Mouse (Mus musculus): ENCODE results near the gene Oxnad1. TPM values are rescaled to one million over a fixed set of nuclear protein-coding genes. Genes with fewer than 3 reads are reported as not detected.
A peak's percentile ranks its signal among the peaks of the same experiment; 100 is the strongest.

Oxnad1 gene
- polyA plus RNA-seq, 1 experiment, result 49.0 TPM

DNA sequence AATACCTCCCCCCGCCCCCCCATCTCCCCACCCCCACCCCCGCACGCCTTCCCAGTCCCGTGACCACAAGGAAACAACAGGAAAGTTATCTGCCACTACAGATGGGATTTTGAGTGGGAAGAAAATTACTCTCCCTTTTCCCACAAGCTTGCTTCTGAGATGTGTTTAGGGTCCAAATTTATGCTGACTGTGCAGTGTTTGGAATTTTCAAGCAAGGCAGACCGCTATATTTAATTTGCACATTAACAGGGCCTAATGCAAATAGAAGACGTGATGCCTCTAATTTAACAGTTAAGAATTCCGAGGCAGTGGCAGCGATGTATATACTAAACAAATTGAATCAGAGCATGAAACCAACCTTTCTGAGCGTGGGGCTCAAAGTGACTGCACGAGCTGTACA lies 30.4 kb upstream of the Oxnad1 start:
- no peaks in the 10 kb centered on the region for H3K4me1 ChIP-seq (ENCODE audit: control insufficient read depth, insufficient read depth, low read length)
- TF ChIP-seq CTCF (conservative IDR thresholded peaks at IDR 0.05; ENCODE audit: insufficient read depth, insufficient read length, low read depth, low read length) (no peak), POLR2A (IDR thresholded peaks at IDR 0.05; ENCODE audit: low read depth, low read length) (no peak)
- DNase-seq, result no peak
- H3K27me3 ChIP-seq (replicated peaks; ENCODE audit: control insufficient read depth, insufficient read depth, low read length), result no peaks in the 10 kb centered on the region
- H3K36me3 ChIP-seq (ENCODE audit: control insufficient read depth, insufficient read depth, low read length), result no peaks in the 10 kb centered on the region
- no peak overlapping the region for H3K4me3 ChIP-seq (ENCODE audit: insufficient read depth, low read depth, low read length)
- no peak overlapping the region for H3K27ac ChIP-seq (ENCODE audit: insufficient read depth, low read depth, low read length)
- 63% methylated on average over 10 of the region's 10 CpGs for WGBS

DNA sequence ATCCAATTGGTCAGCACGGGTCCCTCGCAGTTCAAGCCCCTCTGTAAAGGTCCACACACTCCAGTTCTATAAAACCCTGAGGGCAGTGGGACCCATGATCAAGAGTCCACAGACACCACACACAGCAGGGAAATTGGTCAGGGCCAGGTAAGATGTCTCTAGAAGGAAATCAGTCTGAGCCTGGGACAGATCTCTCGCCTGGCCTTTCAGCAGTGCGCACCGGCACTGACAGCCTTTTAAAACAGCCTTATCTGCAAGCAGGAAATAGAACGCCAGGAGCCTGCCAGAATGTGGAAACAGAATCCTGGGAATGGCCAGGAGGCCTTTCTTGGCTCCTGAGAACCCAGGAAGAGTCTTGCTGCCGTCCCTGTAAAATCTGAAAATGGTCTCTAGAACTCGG lies 29.4 kb upstream of the Oxnad1 start:
- Histone ChIP-seq H3K27ac (ENCODE audit: insufficient read depth, low read depth, low read length) (no peak overlapping the region), H3K4me3 (ENCODE audit: insufficient read depth, low read depth, low read length) (no peak overlapping the region), H3K27me3 (replicated peaks; ENCODE audit: control insufficient read depth, insufficient read depth, low read length) (no peaks in the 10 kb centered on the region), H3K4me1 (ENCODE audit: control insufficient read depth, insufficient read depth, low read length) (no peaks in the 10 kb centered on the region), H3K36me3 (ENCODE audit: control insufficient read depth, insufficient read depth, low read length) (no peaks in the 10 kb centered on the region)
- no peak for TF ChIP-seq POLR2A (IDR thresholded peaks at IDR 0.05; ENCODE audit: low read depth, low read length)
- WGBS, result 73% methylated on average over 8 of the region's 8 CpGs
- no peak for DNase-seq

DNA sequence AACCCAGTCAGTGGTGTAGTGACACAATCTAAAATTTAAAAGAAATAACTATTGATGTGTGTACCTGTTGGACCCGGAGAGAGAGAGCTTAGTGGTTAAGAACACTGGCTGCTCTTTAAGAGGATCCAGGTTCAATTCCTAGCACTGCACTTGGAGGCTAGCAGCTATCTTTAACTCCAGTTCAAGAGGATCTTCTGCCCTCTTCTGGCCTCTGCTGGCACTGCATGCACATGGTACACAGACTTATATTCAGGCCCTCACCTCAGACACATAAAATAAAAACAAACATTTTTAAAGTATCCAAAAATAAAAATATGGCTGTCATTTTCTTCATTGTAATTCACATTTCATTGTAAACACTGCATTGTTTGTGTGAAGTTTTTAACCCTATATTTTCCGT lies 28.5 kb upstream of the Oxnad1 start:
- Histone ChIP-seq H3K4me3 (ENCODE audit: insufficient read depth, low read depth, low read length) (no peak overlapping the region), H3K36me3 (ENCODE audit: control insufficient read depth, insufficient read depth, low read length) (no peaks in the 10 kb centered on the region), H3K27me3 (replicated peaks; ENCODE audit: control insufficient read depth, insufficient read depth, low read length) (no peaks in the 10 kb centered on the region), H3K4me1 (ENCODE audit: control insufficient read depth, insufficient read depth, low read length) (no peaks in the 10 kb centered on the region), H3K27ac (ENCODE audit: insufficient read depth, low read depth, low read length) (no peak overlapping the region)
- DNase-seq, result peak; percentile 18
- WGBS, result 95% methylated on average over 2 of the region's 2 CpGs
- TF ChIP-seq CTCF (conservative IDR thresholded peaks at IDR 0.05; ENCODE audit: insufficient read depth, insufficient read length, low read depth, low read length) (peak; percentile 35; the same call in 1 of the 2 replicates), POLR2A (IDR thresholded peaks at IDR 0.05; ENCODE audit: low read depth, low read length) (no peak)

DNA sequence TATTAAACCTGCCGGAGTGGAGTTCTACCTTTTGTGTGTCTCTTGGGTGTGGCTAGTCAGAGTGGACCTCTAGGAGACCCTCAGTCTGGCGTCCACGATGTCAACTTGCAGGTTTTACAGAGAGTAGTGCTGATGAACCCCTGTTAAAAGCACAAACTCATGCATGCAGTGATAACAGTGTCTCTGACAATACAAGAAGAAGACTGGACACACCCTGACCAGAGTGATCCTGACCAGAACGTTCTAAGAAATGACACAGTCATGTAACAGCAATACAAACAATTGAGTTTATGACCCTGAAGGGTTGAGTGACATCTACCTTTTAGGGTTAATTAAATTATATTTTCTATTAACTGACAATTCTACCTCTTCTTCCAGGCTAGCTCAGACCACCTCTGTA lies 27.5 kb upstream of the Oxnad1 start:
- 76% methylated on average over 4 of the region's 4 CpGs for WGBS
- Histone ChIP-seq H3K27ac (ENCODE audit: insufficient read depth, low read depth, low read length) (no peak overlapping the region), H3K27me3 (replicated peaks; ENCODE audit: control insufficient read depth, insufficient read depth, low read length) (no peaks in the 10 kb centered on the region), H3K4me1 (ENCODE audit: control insufficient read depth, insufficient read depth, low read length) (no peaks in the 10 kb centered on the region), H3K36me3 (ENCODE audit: control insufficient read depth, insufficient read depth, low read length) (no peaks in the 10 kb centered on the region), H3K4me3 (ENCODE audit: insufficient read depth, low read depth, low read length) (no peak overlapping the region)
- TF ChIP-seq CTCF (conservative IDR thresholded peaks at IDR 0.05; ENCODE audit: insufficient read depth, insufficient read length, low read depth, low read length), result no peak
- no peak for DNase-seq

DNA sequence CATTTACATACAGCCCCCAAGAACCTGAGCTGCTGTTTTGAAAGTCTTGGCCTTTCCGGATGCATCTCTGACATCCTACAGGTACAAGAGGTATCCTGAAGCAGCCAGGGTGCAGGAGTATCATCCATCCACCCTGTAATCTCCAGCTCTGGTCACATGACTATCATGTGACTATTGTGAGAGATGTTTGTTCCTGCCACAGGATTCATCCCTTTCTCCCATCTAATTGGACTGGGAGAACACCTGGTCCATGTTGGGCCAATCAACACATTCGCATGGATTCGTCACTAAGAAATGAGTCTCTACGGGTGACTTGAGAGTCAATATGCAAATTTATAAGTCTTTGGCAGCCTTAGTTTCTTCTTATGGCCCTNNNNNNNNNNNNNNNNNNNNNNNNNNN lies 23.8 kb upstream of the Oxnad1 start:
- Histone ChIP-seq H3K27me3 (replicated peaks; ENCODE audit: control insufficient read depth, insufficient read depth, low read length) (no peaks in the 10 kb centered on the region), H3K4me1 (ENCODE audit: control insufficient read depth, insufficient read depth, low read length) (no peaks in the 10 kb centered on the region), H3K27ac (ENCODE audit: insufficient read depth, low read depth, low read length) (no peak overlapping the region), H3K36me3 (ENCODE audit: control insufficient read depth, insufficient read depth, low read length) (no peaks in the 10 kb centered on the region), H3K4me3 (ENCODE audit: insufficient read depth, low read depth, low read length) (no peak overlapping the region)
- WGBS, result 92% methylated on average over 4 of the region's 4 CpGs
- DNase-seq, result no peak
- TF ChIP-seq POLR2A (IDR thresholded peaks at IDR 0.05; ENCODE audit: low read depth, low read length), result no peak
- no peak for TF ChIP-seq CTCF (conservative IDR thresholded peaks at IDR 0.05; ENCODE audit: insufficient read depth, insufficient read length, low read depth, low read length)

DNA sequence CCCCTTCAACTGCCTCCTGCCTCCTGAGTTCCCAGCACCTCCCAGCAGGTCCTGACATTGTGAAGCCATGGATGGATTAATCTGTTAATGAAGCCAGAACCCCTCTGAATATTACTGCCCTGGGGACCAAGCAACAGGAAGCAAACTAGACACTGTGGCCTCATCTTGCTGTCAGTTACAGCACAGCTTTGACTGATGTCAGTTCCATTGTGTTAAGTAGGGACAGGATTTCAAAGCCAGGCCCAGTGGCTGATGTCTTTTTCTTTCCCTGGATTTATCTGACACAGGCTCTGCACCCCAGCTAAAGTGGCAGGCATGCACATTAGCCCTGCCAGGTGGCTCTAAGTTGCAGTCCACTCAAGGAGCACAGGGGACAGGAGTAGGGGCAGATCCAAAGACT lies 12.4 kb upstream of the Oxnad1 start:
- Histone ChIP-seq H3K4me3 (ENCODE audit: insufficient read depth, low read depth, low read length) (no peak overlapping the region), H3K36me3 (ENCODE audit: control insufficient read depth, insufficient read depth, low read length) (no peaks in the 10 kb centered on the region), H3K27me3 (replicated peaks; ENCODE audit: control insufficient read depth, insufficient read depth, low read length) (no peaks in the 10 kb centered on the region), H3K4me1 (ENCODE audit: control insufficient read depth, insufficient read depth, low read length) (no peaks in the 10 kb centered on the region), H3K27ac (ENCODE audit: insufficient read depth, low read depth, low read length) (no peak overlapping the region)
- DNase-seq, result no peak
- no peak for TF ChIP-seq CTCF (conservative IDR thresholded peaks at IDR 0.05; ENCODE audit: insufficient read depth, insufficient read length, low read depth, low read length)

DNA sequence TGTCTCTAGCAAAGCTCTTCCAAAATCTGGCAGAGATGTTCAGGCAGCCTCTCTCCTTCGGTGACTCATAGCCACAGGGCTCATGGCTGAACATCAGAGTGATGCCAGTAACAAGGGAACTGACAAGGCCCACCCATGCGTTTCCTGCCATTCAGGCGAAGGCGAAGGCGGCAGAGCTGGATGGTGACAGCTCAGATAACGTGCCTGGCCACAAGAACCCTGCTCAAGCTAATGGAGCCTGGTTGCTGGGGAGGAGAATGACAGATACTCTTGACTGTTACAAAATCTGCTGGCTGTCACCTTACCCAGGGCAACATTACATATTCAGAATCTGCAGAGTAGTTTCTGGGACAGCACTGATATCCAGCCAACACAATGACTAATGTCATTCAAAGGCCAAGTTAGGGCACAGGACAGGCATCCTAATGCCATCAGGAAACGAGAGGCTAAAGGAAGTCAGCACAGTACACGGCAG lies 11.9 kb upstream of the Oxnad1 start:
- no peak overlapping the region for H3K27ac ChIP-seq (ENCODE audit: insufficient read depth, low read depth, low read length)
- no peaks in the 10 kb centered on the region for H3K27me3 ChIP-seq (replicated peaks; ENCODE audit: control insufficient read depth, insufficient read depth, low read length)
- 61% methylated on average over 8 of the region's 8 CpGs for WGBS
- no peak for TF ChIP-seq CTCF (conservative IDR thresholded peaks at IDR 0.05; ENCODE audit: insufficient read depth, insufficient read length, low read depth, low read length)
- no peak for TF ChIP-seq POLR2A (IDR thresholded peaks at IDR 0.05; ENCODE audit: low read depth, low read length)
- H3K4me3 ChIP-seq (ENCODE audit: insufficient read depth, low read depth, low read length), result no peak overlapping the region
- H3K4me1 ChIP-seq (ENCODE audit: control insufficient read depth, insufficient read depth, low read length), result no peaks in the 10 kb centered on the region
- H3K36me3 ChIP-seq (ENCODE audit: control insufficient read depth, insufficient read depth, low read length), result no peaks in the 10 kb centered on the region
- DNase-seq, result peak; percentile 36

DNA sequence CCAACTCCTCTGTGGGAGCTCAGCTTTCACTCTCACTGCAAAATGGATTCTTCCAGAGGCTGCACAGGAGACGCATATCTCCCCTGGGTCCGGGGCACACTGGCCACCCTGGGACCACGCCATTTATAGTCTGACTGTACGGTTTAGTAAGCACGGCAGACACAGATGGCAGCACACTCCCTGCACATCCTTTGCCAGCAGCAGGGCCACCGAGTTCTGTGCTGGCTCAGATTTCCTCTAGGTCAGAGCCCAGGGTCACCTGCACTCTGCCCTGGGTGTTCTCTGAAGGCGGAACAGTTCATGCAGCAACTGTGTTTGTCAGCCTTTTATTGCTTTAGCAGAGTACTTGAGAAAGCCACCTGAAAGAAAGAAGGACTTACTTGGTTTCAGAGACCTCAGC lies 11.3 kb upstream of the Oxnad1 start:
- 28% methylated on average over 7 of the region's 7 CpGs for WGBS
- TF ChIP-seq POLR2A (IDR thresholded peaks at IDR 0.05; ENCODE audit: low read depth, low read length) (no peak), CTCF (conservative IDR thresholded peaks at IDR 0.05; ENCODE audit: insufficient read depth, insufficient read length, low read depth, low read length) (no peak)
- Histone ChIP-seq H3K36me3 (ENCODE audit: control insufficient read depth, insufficient read depth, low read length) (no peaks in the 10 kb centered on the region), H3K4me1 (ENCODE audit: control insufficient read depth, insufficient read depth, low read length) (no peaks in the 10 kb centered on the region), H3K27ac (ENCODE audit: insufficient read depth, low read depth, low read length) (no peak overlapping the region), H3K27me3 (replicated peaks; ENCODE audit: control insufficient read depth, insufficient read depth, low read length) (no peaks in the 10 kb centered on the region), H3K4me3 (ENCODE audit: insufficient read depth, low read depth, low read length) (no peak overlapping the region)
- DNase-seq, result peak; percentile 62
